Mouse (Mus musculus): ENCODE data around the gene Dhcr24. TPM values are rescaled to one million over a fixed set of nuclear protein-coding genes. Genes with fewer than 3 reads are reported as not detected.

Gene Dhcr24
- total RNA-seq (2014; rRNA removed) (101 and 105 TPM in 2 replicates), polyA plus RNA-seq (2015; fragmentation: Nextera tagmentation; extraction: Ambion mirVana) (7.0 and 7.7 TPM in 2 replicates)

- ATAC-seq (peak; percentile 98), DNase-seq (peak; percentile 97)
- peak within 1 kb of the TSS; percentile 64 for H3K9ac ChIP-seq
- TF ChIP-seq CTCF (IDR thresholded peaks at IDR 0.05; ENCODE audit: low read depth), result no peak
- H3K4me3 ChIP-seq (ENCODE audit: low read depth, low read length), result peak within 1 kb of the TSS; percentile 87
- WGBS, result under 1% methylated on average over 88 of the region's 89 CpGs
- no peaks in the 10 kb centered on the region for H3K27me3 ChIP-seq (ENCODE audit: insufficient read depth, low read length)
- H3K36me3 ChIP-seq (ENCODE audit: insufficient read depth), result peaks cover 16% of the 10 kb centered on the region
- H3K4me1 ChIP-seq (ENCODE audit: insufficient read depth), result peaks cover 22% of the 10 kb centered on the region
- no peaks in the 10 kb centered on the region for H3K9me3 ChIP-seq (ENCODE audit: low read length)
- peak within 1 kb of the TSS; percentile 76 for H3K27ac ChIP-seq (ENCODE audit: low read depth, low read length)
- H3K4me2 ChIP-seq (ENCODE audit: low read depth), result peak within 1 kb of the TSS; percentile 93
Observed at GRCm38 (mm10) chr4:106560846-106561781, at the start of gene Dhcr24. Gene Dhcr24 (plus strand): TSS chr4:106561038.

- no peak overlapping the region for H3K9ac ChIP-seq
- H3K9me3 ChIP-seq (ENCODE audit: low read length), result no peaks in the 10 kb centered on the region
- H3K27ac ChIP-seq (ENCODE audit: low read depth, low read length), result no peak overlapping the region
- H3K4me3 ChIP-seq (ENCODE audit: low read depth, low read length), result no peak overlapping the region
- H3K36me3 ChIP-seq (ENCODE audit: insufficient read depth), result no peaks in the 10 kb centered on the region
- ATAC-seq, result no peak
- no peaks in the 10 kb centered on the region for H3K27me3 ChIP-seq (ENCODE audit: insufficient read depth, low read length)
- H3K4me1 ChIP-seq (ENCODE audit: insufficient read depth), result no peaks in the 10 kb centered on the region
- WGBS, result 66% methylated on average over 6 of the region's 6 CpGs
- no peak overlapping the region for H3K4me2 ChIP-seq (ENCODE audit: low read depth)
- DNase-seq, result no peak
- TF ChIP-seq CTCF (IDR thresholded peaks at IDR 0.05; ENCODE audit: low read depth), result no peak
Observed at GRCm38 (mm10) chr4:106514606-106515005, 46.2 kb upstream of the Dhcr24 start.

DNA sequence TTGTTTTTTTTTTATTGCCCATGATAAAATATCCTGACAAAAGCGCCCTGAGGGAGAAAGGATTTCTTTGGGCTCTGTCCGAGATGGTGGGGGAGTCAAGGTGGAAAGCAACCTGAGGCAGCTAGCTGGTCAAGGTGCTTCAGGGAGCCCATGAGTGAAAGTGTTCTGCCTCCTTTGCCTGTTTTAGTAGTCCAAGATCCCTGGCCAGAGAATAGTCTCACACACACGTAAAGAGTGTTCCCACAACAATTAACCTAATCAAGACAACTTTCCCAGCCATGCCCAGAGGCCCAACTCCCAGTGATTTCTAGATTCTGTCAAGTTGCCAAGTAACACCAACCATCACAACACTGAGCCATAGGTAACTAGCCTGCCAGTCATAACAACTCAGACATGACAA lies 38.3 kb upstream of the Dhcr24 start:
- Histone ChIP-seq H3K27ac (ENCODE audit: low read depth, low read length) (no peak overlapping the region), H3K4me3 (ENCODE audit: low read depth, low read length) (no peak overlapping the region), H3K36me3 (ENCODE audit: insufficient read depth) (no peaks in the 10 kb centered on the region), H3K9ac (no peak overlapping the region), H3K4me1 (ENCODE audit: insufficient read depth) (no peaks in the 10 kb centered on the region), H3K27me3 (ENCODE audit: insufficient read depth, low read length) (no peaks in the 10 kb centered on the region), H3K9me3 (ENCODE audit: low read length) (no peaks in the 10 kb centered on the region), H3K4me2 (ENCODE audit: low read depth) (no peak overlapping the region)
- no peak for DNase-seq
- no peak for ATAC-seq
- TF ChIP-seq CTCF (IDR thresholded peaks at IDR 0.05; ENCODE audit: low read depth), result no peak
- 77% methylated on average over 3 of the region's 3 CpGs for WGBS

DNA sequence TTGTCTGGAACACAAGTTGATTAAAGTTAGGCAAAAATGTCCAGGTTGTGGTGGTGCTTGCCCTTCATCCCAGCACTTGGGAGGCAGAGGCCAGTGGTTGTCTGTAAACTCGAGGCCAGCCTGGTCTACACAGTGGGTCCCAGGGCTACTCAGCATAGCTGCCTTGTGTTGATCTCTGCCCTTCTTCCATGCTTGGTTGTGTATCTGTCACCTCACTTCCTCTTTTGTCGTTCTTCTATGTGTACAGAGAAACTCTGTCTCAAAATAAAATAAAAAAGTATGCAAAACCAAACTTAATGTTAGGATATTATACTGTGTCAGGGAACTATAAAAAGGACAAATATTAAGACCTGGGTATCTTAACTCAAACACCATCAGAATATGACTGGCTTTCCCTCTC lies 36.7 kb upstream of the Dhcr24 start:
- no peaks in the 10 kb centered on the region for H3K9me3 ChIP-seq (ENCODE audit: low read length)
- ATAC-seq, result no peak
- no peak for TF ChIP-seq CTCF (IDR thresholded peaks at IDR 0.05; ENCODE audit: low read depth)
- H3K27ac ChIP-seq (ENCODE audit: low read depth, low read length), result no peak overlapping the region
- no peak overlapping the region for H3K4me2 ChIP-seq (ENCODE audit: low read depth)
- H3K4me3 ChIP-seq (ENCODE audit: low read depth, low read length), result no peak overlapping the region
- no peaks in the 10 kb centered on the region for H3K27me3 ChIP-seq (ENCODE audit: insufficient read depth, low read length)
- H3K9ac ChIP-seq, result no peak overlapping the region
- H3K4me1 ChIP-seq (ENCODE audit: insufficient read depth), result no peaks in the 10 kb centered on the region
- DNase-seq, result no peak
- no peaks in the 10 kb centered on the region for H3K36me3 ChIP-seq (ENCODE audit: insufficient read depth)
- 80% methylated on average over 2 of the region's 2 CpGs for WGBS

DNA sequence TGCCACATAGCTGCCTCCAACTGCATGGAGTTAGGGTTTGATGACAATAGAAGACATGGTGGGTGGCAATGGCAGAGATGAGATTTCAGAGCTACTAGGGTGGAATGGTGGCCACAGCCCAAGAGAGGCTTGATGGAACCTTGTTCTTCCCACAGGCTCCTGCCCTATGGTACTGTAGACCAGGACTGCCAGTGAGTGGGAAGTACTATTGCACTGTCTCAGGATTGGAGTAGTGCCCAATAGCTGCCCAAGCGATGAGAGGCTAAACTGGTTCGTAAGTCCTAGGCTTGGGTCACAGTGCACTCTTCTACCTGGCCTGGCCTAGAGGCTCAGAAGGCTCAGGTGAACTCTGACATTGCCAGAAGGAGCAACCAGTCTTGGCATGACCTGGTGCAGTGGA lies 35.8 kb upstream of the Dhcr24 start:
- H3K27me3 ChIP-seq (ENCODE audit: insufficient read depth, low read length), result no peaks in the 10 kb centered on the region
- WGBS, result 96% methylated on average over 2 of the region's 2 CpGs
- ATAC-seq, result no peak

GRCm38 (mm10) chr4:106527856-106528547 lies 32.8 kb upstream of the Dhcr24 start:
- WGBS, result 66% methylated on average over 7 of the region's 7 CpGs
- TF ChIP-seq CTCF (IDR thresholded peaks at IDR 0.05; ENCODE audit: low read depth), result peak; percentile 57
- H3K36me3 ChIP-seq (ENCODE audit: insufficient read depth), result no peaks in the 10 kb centered on the region
- ATAC-seq (peak; percentile 45; the same call in 1 of the 2 replicates), DNase-seq (peak; percentile 15)
- no peaks in the 10 kb centered on the region for H3K9me3 ChIP-seq (ENCODE audit: low read length)
- no peaks in the 10 kb centered on the region for H3K4me1 ChIP-seq (ENCODE audit: insufficient read depth)
- H3K4me2 ChIP-seq (ENCODE audit: low read depth), result no peak overlapping the region
- no peak overlapping the region for H3K27ac ChIP-seq (ENCODE audit: low read depth, low read length)
- no peak overlapping the region for H3K9ac ChIP-seq
- H3K27me3 ChIP-seq (ENCODE audit: insufficient read depth, low read length), result no peaks in the 10 kb centered on the region
- H3K4me3 ChIP-seq (ENCODE audit: low read depth, low read length), result no peak overlapping the region

More for the DNA sequence above, 35.8 kb upstream of the Dhcr24 start:
- Histone ChIP-seq H3K27ac (ENCODE audit: low read depth, low read length) (no peak overlapping the region), H3K4me2 (ENCODE audit: low read depth) (no peak overlapping the region), H3K36me3 (ENCODE audit: insufficient read depth) (no peaks in the 10 kb centered on the region), H3K9me3 (ENCODE audit: low read length) (no peaks in the 10 kb centered on the region), H3K4me3 (ENCODE audit: low read depth, low read length) (no peak overlapping the region), H3K9ac (no peak overlapping the region), H3K4me1 (ENCODE audit: insufficient read depth) (no peaks in the 10 kb centered on the region)
- DNase-seq, result no peak
- TF ChIP-seq CTCF (IDR thresholded peaks at IDR 0.05; ENCODE audit: low read depth), result no peak

Measured in forebrain, postnatal 0 days (tissue).